Mouse (Mus musculus) lung, postnatal 0 days (tissue): ENCODE results near the gene Trmt5. TPM values are rescaled to one million over a fixed set of nuclear protein-coding genes. Genes with fewer than 3 reads are reported as not detected.

ENCODE experiments used
- ATAC-seq: fragments of 200-750 bp; cut with Nextera tagmentation; 2 replicates; pipeline ENCODE4 v1.8.0; 2017; ENCODE audit warnings: moderate library complexity
- DNase-seq: peaks from one replicate; pipeline ENCODE4 v3.0.0-alpha.2; 2016; ENCODE audit warnings: low spot score
- H3K27ac ChIP-seq: fragments of 300-500 bp; sonication (generic); 2 replicates; pipeline ENCODE4 v1.5.1; 2014; ENCODE audit warnings: antibody characterized with exemption, mild to moderate bottlenecking, low read length, mixed read lengths
- H3K27me3 ChIP-seq: fragments of 300-500 bp; sonication (generic); replicated peaks from 2 replicates; pipeline ENCODE4 v1.6.1; 2014; ENCODE audit warnings: low read length, mixed read lengths; ENCODE audit not compliant: insufficient read depth
- H3K36me3 ChIP-seq: fragments of 300-500 bp; sonication (generic); 2 replicates; pipeline ENCODE4 v1.6.1; 2014; ENCODE audit warnings: low read length, mixed read lengths; ENCODE audit not compliant: insufficient read depth
- H3K4me1 ChIP-seq: fragments of 300-500 bp; sonication (generic); 2 replicates; pipeline ENCODE4 v1.6.1; 2014; ENCODE audit warnings: antibody characterized with exemption, low read depth, low read length, mixed read lengths; ENCODE audit not compliant: insufficient read depth
- H3K4me2 ChIP-seq: fragments of 300-500 bp; sonication (generic); replicated peaks from 2 replicates; pipeline ENCODE4 v1.6.1; 2014; ENCODE audit warnings: low read depth, mild to moderate bottlenecking, low read length, moderate library complexity, mixed read lengths
- H3K4me3 ChIP-seq: fragments of 300-500 bp; sonication (generic); 2 replicates; pipeline ENCODE4 v1.5.1; 2014; ENCODE audit warnings: low read depth, low read length
- H3K9ac ChIP-seq: fragments of 300-500 bp; sonication (generic); replicated peaks from 2 replicates; pipeline ENCODE4 v1.6.1; 2014; ENCODE audit warnings: low read depth, mild to moderate bottlenecking
- H3K9me3 ChIP-seq: fragments of 300-500 bp; sonication (generic); 2 replicates; pipeline ENCODE4 v1.6.1; 2016; ENCODE audit warnings: low read length, mixed read lengths
- CTCF ChIP-seq: IDR thresholded peaks from 2 replicates; pipeline ENCODE4 v1.5.1; 2016; ENCODE audit warnings: antibody characterized with exemption, mild to moderate bottlenecking
- EP300 ChIP-seq: IDR thresholded peaks from 2 replicates; pipeline ENCODE4 v1.6.1; 2016; ENCODE audit warnings: antibody characterized with exemption, mild to moderate bottlenecking, control low read depth
- polyA plus RNA-seq: library from polyadenylated mRNA; unstranded; fragments of >200 nt; fragmentation: Nextera tagmentation; extraction: Ambion mirVana; gene quantifications from 2 replicates; pipeline ENCODE4 v1.2.1, GENCODE M21; 2015

Gene Trmt5
- polyA plus RNA-seq, 1 experiment from 2014 or later = 9.0 TPM

GRCm38 (mm10) chr12:73231552-73231951 lies 55.0 kb downstream of the Trmt5 start:
- Histone ChIP-seq H3K36me3 (no peaks in the 10 kb centered on the region), H3K27me3 (no peaks in the 10 kb centered on the region), H3K27ac (no peak overlapping the region), H3K4me2 (no peak overlapping the region), H3K9me3 (no peaks in the 10 kb centered on the region), H3K4me1 (no peaks in the 10 kb centered on the region), H3K4me3 (no peak overlapping the region), H3K9ac (no peak overlapping the region)
- TF ChIP-seq CTCF (no peak), EP300 (no peak)
- no peak for ATAC-seq
- no peak for DNase-seq

- Histone ChIP-seq H3K4me3 (no peak overlapping the region), H3K27me3 (no peaks in the 10 kb centered on the region), H3K27ac (no peak overlapping the region), H3K9me3 (no peaks in the 10 kb centered on the region), H3K36me3 (no peaks in the 10 kb centered on the region), H3K4me1 (no peaks in the 10 kb centered on the region), H3K9ac (no peak overlapping the region), H3K4me2 (no peak overlapping the region)
- no peak for ATAC-seq
- TF ChIP-seq CTCF (no peak), EP300 (no peak)
- no peak for DNase-seq
These were observed 56.3 kb downstream of the Trmt5 start for GRCm38 (mm10) chr12:73230196-73230595.

Other genes starting within 250 kb of the Trmt5 start
- gene Six1, start 232.8 kb downstream of the Trmt5 start, polyA plus RNA-seq = 0.70 and 0.92 TPM in 2 replicates
- gene Six4, start 173.3 kb downstream of the Trmt5 start, polyA plus RNA-seq = 0.88 and 1.2 TPM in 2 replicates
- 23.0 and 25.8 TPM in 2 replicates for gene Mnat1, start 163.0 kb downstream of the Trmt5 start, polyA plus RNA-seq
- gene Slc38a6, start 69 bp upstream of the Trmt5 start, polyA plus RNA-seq = 4.2 and 8.2 TPM in 2 replicates